In genomic region chr17:63431650-63432049, GRCm38 (mm10) we compare ENCODE assay signal across 18 mouse cellular contexts.
DNase-seq lines count a peak whose midpoint lies in the region; ATAC-seq and TF ChIP-seq lines count a peak whose summit lies in the region.
"Had no signal": no experiment of that assay in that cellular context is flagged by ENCODE, and none has a peak within 500 bp of the region (broad histone marks: within the 10 kb centered on the region; RNA-seq: fewer than 3 reads in every experiment).

No protein-coding gene starts in this region.

- no peak for ATAC-seq in liver, embryonic 16.5 days (ENCODE audit: low read depth)
- peak; percentile 36 for ATAC-seq in megakaryocyte progenitor cell, adult 5-6 weeks (replicated peaks; ENCODE audit: poor library complexity)
- ATAC-seq in hindbrain, embryonic 12.5 days (ENCODE audit: low FRiP score), result no peak
- ATAC-seq: activated CD4-positive, CD25-positive, alpha-beta regulatory T cell, adult 4 months; midbrain, embryonic 13.5 days had no signal

- H3K4me3 ChIP-seq in liver, adult 2 months (ENCODE audit: insufficient read depth, low read depth, low read length), result no peak overlapping the region; the same call in 1 of the 2 replicates
- no peak overlapping the region for H3K4me3 ChIP-seq in liver, embryonic 16.5 days (ENCODE audit: low read depth, low read length)
- H3K4me3 ChIP-seq in hindbrain, embryonic 12.5 days, result no peak overlapping the region
- H3K4me3 ChIP-seq: forebrain, embryonic 12.5 days; midbrain, embryonic 13.5 days; myocyte had no signal

- H3K9ac ChIP-seq in liver, adult 2 months (ENCODE audit: low read depth, low read length), result no peak overlapping the region
- no peak overlapping the region for H3K9ac ChIP-seq in liver, embryonic 16.5 days (ENCODE audit: low read depth, low read length)
- H3K9ac ChIP-seq in hindbrain, embryonic 12.5 days, result no peak overlapping the region
- H3K9ac ChIP-seq: forebrain, embryonic 12.5 days; hindbrain, embryonic 14.5 days; liver, embryonic 14.5 days; midbrain, embryonic 13.5 days had no signal

- peaks cover 6% of the 10 kb centered on the region; the same call in 1 of the 2 replicates for H3K79me2 ChIP-seq in liver, adult 2 months (ENCODE audit: control insufficient read depth, insufficient read depth, low read length)

- TF ChIP-seq POLR2A in liver, adult 2 months (IDR thresholded peaks at IDR 0.05; ENCODE audit: extremely low read depth, insufficient read depth, low read length), result no peak

- no peaks in the 10 kb centered on the region for H3K27me3 ChIP-seq in liver, adult 2 months (ENCODE audit: control insufficient read depth, insufficient read depth, low read length)
- H3K27me3 ChIP-seq in liver, embryonic 16.5 days (ENCODE audit: control insufficient read depth, insufficient read depth, low read depth, low read length), result no peaks in the 10 kb centered on the region
- H3K27me3 ChIP-seq in hindbrain, embryonic 12.5 days, result no peaks in the 10 kb centered on the region
- H3K27me3 ChIP-seq: forebrain, embryonic 12.5 days; midbrain, embryonic 13.5 days had no signal

- no peaks in the 10 kb centered on the region for H3K9me3 ChIP-seq in liver, embryonic 16.5 days (replicated peaks; ENCODE audit: control insufficient read depth, low read length)
- no peaks in the 10 kb centered on the region for H3K9me3 ChIP-seq in hindbrain, embryonic 12.5 days (replicated peaks)
- H3K9me3 ChIP-seq: forebrain, embryonic 12.5 days; midbrain, embryonic 13.5 days had no signal

- peak overlapping the region; percentile 33; the same call in 1 of the 2 replicates for H3K4me2 ChIP-seq in liver, embryonic 16.5 days (ENCODE audit: low read depth, low read length)
- H3K4me2 ChIP-seq in hindbrain, embryonic 12.5 days (replicated peaks), result no peak overlapping the region
- H3K4me2 ChIP-seq: forebrain, embryonic 12.5 days; hindbrain, embryonic 14.5 days; midbrain, embryonic 13.5 days had no signal

- WGBS in liver, adult 2 months, result 8% methylated on average over 7 of the region's 7 CpGs
- 19% methylated on average over 7 of the region's 7 CpGs for WGBS in liver, embryonic 16.5 days (ENCODE audit: insufficient replicate concordance)
- 85% methylated on average over 7 of the region's 7 CpGs for WGBS in hindbrain, embryonic 12.5 days

- DNase-seq in liver, adult 2 months (ENCODE audit: extremely low read depth, low read depth, low spot score), result peak; percentile 74
- DNase-seq in liver (no peak), MEL-GATA-1-ER (ENCODE audit: extremely low read depth, low read depth) (peak; percentile 31)
- no peak for DNase-seq in retina, postnatal 1 day
- DNase-seq: cerebellum, adult 8-10 months; gastrocnemius, postnatal 36 days; kidney, adult 2 months; kidney, postnatal 25 days; right cerebral cortex, adult 18-20 months had no signal

- no peak overlapping the region for H3K27ac ChIP-seq in liver, adult 2 months (replicated peaks; ENCODE audit: insufficient read depth, low read depth, low read length)
- no peak overlapping the region for H3K27ac ChIP-seq in liver, embryonic 16.5 days (ENCODE audit: low read length)
- H3K27ac ChIP-seq in hindbrain, embryonic 12.5 days, result no peak overlapping the region
- H3K27ac ChIP-seq: forebrain, embryonic 12.5 days; hindbrain, embryonic 14.5 days; liver, embryonic 14.5 days; midbrain, embryonic 13.5 days had no signal

- no peak for TF ChIP-seq CTCF in liver, adult 2 months (IDR thresholded peaks at IDR 0.05; ENCODE audit: low read depth, low read length)

- 0 out of 2 replicates have a peak, but pooled peaks cover 1% of the 10 kb centered on the region for H3K36me3 ChIP-seq in liver, adult 2 months (ENCODE audit: control insufficient read depth, insufficient read depth, low read length)
- no peaks in the 10 kb centered on the region for H3K36me3 ChIP-seq in liver, embryonic 16.5 days (ENCODE audit: control insufficient read depth, insufficient read depth)
- H3K36me3 ChIP-seq in hindbrain, embryonic 12.5 days, result no peaks in the 10 kb centered on the region
- H3K36me3 ChIP-seq: forebrain, embryonic 12.5 days; midbrain, embryonic 13.5 days had no signal

- H3K4me1 ChIP-seq in liver, adult 2 months (ENCODE audit: control insufficient read depth, insufficient read depth, low read length), result peaks cover 12% of the 10 kb centered on the region
- peaks cover 3% of the 10 kb centered on the region for H3K4me1 ChIP-seq in liver, embryonic 16.5 days (ENCODE audit: control insufficient read depth, low read depth, low read length)
- H3K4me1 ChIP-seq in hindbrain, embryonic 12.5 days, result no peaks in the 10 kb centered on the region
- H3K4me1 ChIP-seq: forebrain, embryonic 12.5 days had no signal

Comparison
In these comparisons a context has a peak if more than half of its experiments do, and no peak if none do; other contexts are left out.
1. DNase-seq: peak in liver, adult 2 months (single experiment) and MEL-GATA-1-ER (single experiment); none in liver (single experiment) and retina, postnatal 1 day (single experiment).